Mouse (Mus musculus) heart, adult 18-20 months (tissue): ENCODE results near the gene Hba-a2. TPM values are rescaled to one million over a fixed set of nuclear protein-coding genes. Genes with fewer than 3 reads are reported as not detected.

ENCODE experiments used
- DNase-seq, 2 experiments: peaks; one replicate each; pipeline ENCODE4 v3.0.0; 2021 to 2022; ENCODE audit warnings: mixed read lengths in 1 of 2
- total RNA-seq, 2 experiments: library from RNA; stranded (reverse); gene quantifications; 2 replicates each; pipeline ENCODE4 v1.2.3; 2021

Gene Hba-a2
- total RNA-seq, 2 experiments from 2014 or later: 8,094 to 8,438 TPM

GRCm38 (mm10) chr11:32320507-32321195 lies 24.4 kb downstream of the Hba-a2 start:
- DNase-seq: no peak

- peak; percentile 47 to 61 for DNase-seq
These were observed 24.9 kb downstream of the Hba-a2 start for GRCm38 (mm10) chr11:32321196-32321565.

GRCm38 (mm10) chr11:32324609-32325008 lies 28.3 kb downstream of the Hba-a2 start:
- DNase-seq: peak; percentile 82 to 94

- peak in 1 of 2 experiments; percentile 71 for DNase-seq
These were observed 34.8 kb downstream of the Hba-a2 start for GRCm38 (mm10) chr11:32331075-32331474.

GRCm38 (mm10) chr11:32331861-32332260 lies 35.6 kb downstream of the Hba-a2 start:
- no peak for DNase-seq

GRCm38 (mm10) chr11:32333235-32333634 lies 36.9 kb downstream of the Hba-a2 start:
- DNase-seq: no peak

- DNase-seq: peak in 1 of 2 experiments; percentile 49
These were observed 40.2 kb downstream of the Hba-a2 start for GRCm38 (mm10) chr11:32336435-32336907.

- peak in 1 of 2 experiments; percentile 82 for DNase-seq
These were observed 42.8 kb downstream of the Hba-a2 start for GRCm38 (mm10) chr11:32339131-32339531.

GRCm38 (mm10) chr11:32340476-32341473 lies 44.5 kb downstream of the Hba-a2 start:
- DNase-seq: peak; percentile 47 to 67

- peak in 1 of 2 experiments; percentile 69 for DNase-seq
These were observed 46.5 kb downstream of the Hba-a2 start for GRCm38 (mm10) chr11:32342770-32343191.

GRCm38 (mm10) chr11:32343350-32343749 lies 47.1 kb downstream of the Hba-a2 start:
- no peak for DNase-seq

- DNase-seq: no peak
These were observed 49.4 kb downstream of the Hba-a2 start for GRCm38 (mm10) chr11:32345504-32346297.

Other genes with a start within 250 kb of the Hba-a2 start
- under 1 TPM; 0.07 to 0.46 TPM for gene Il9r, start 96.2 kb upstream of the Hba-a2 start, total RNA-seq
- gene Snrnp25, start 91.1 kb upstream of the Hba-a2 start, total RNA-seq: 10 to 100 TPM; 11.1 to 12.3 TPM
- 10 to 100 TPM; 19.2 to 19.3 TPM for gene Rhbdf1, start 74.2 kb upstream of the Hba-a2 start, total RNA-seq
- gene Mpg, start 70.0 kb upstream of the Hba-a2 start, total RNA-seq: 1 to 10 TPM; 5.6 TPM
- gene Nprl3, start 28.8 kb upstream of the Hba-a2 start, total RNA-seq: 10 to 100 TPM; 22.6 to 28.5 TPM
- gene Hba-x, start 20.1 kb upstream of the Hba-a2 start, total RNA-seq: not detected
- gene Hba-a1, start 13.0 kb upstream of the Hba-a2 start, total RNA-seq: 1,000 to 10,000 TPM; 7,280 to 8,683 TPM
- gene Hbq1b, start 9.5 kb upstream of the Hba-a2 start, total RNA-seq: 1 to 10 TPM in 1 of 2 experiments, not detected in 1; 1.4 TPM
- gene Hbq1a, start 3.6 kb downstream of the Hba-a2 start, total RNA-seq: 1 to 10 TPM in 1 of 2 experiments, under 1 TPM in 1; 0.87 to 1.2 TPM
- gene Sh3pxd2b, start 51.3 kb downstream of the Hba-a2 start, total RNA-seq: 1 to 10 TPM; 5.9 to 6.1 TPM
- gene Ubtd2, start 158.9 kb downstream of the Hba-a2 start, total RNA-seq: 1 to 10 TPM; 3.4 to 4.2 TPM
- under 1 TPM in 1 of 2 experiments, not detected in 1; 0.46 TPM for gene Efcab9, start 235.6 kb downstream of the Hba-a2 start, total RNA-seq
- gene Stk10, start 236.8 kb downstream of the Hba-a2 start, total RNA-seq: 10 to 100 TPM in 1 of 2 experiments, 1 to 10 TPM in 1; 8.2 to 11.6 TPM